Mouse (Mus musculus) kidney, postnatal 0 days (tissue): Measurements from ENCODE around the gene Plk5. TPM values are rescaled to one million over a fixed set of nuclear protein-coding genes. Genes with fewer than 3 reads are reported as not detected.
A peak's percentile ranks its signal among the peaks of the same experiment; 100 is the strongest.

Experiments used
- ATAC-seq: fragments of 200-750 bp; cut with Nextera tagmentation; replicated peaks from 2 replicates; pipeline ENCODE4 v1.8.0; 2017; ENCODE audit warnings: low read depth, moderate number of reproducible peaks, moderate TSS enrichment, moderate library complexity; ENCODE audit not compliant: low FRiP score
- DNase-seq: peaks from one replicate; pipeline ENCODE4 v3.0.0-alpha.2; 2016; ENCODE audit warnings: low spot score
- H3K27ac ChIP-seq: fragments of 300-500 bp; sonication (generic); 2 replicates; pipeline ENCODE4 v1.5.1; 2014; ENCODE audit warnings: mild to moderate bottlenecking
- H3K27me3 ChIP-seq: fragments of 300-500 bp; sonication (generic); 2 replicates; pipeline ENCODE4 v1.6.1; 2014; ENCODE audit warnings: low read length, mixed read lengths; ENCODE audit not compliant: insufficient read depth
- H3K36me3 ChIP-seq: fragments of 300-500 bp; sonication (generic); 2 replicates; pipeline ENCODE4 v1.6.1; 2014; ENCODE audit warnings: low read length, mixed read lengths; ENCODE audit not compliant: insufficient read depth
- H3K4me1 ChIP-seq: fragments of 300-500 bp; sonication (generic); replicated peaks from 2 replicates; pipeline ENCODE4 v1.6.1; 2014; ENCODE audit warnings: antibody characterized with exemption, low read length, mixed read lengths; ENCODE audit not compliant: insufficient read depth
- H3K4me2 ChIP-seq: fragments of 300-500 bp; sonication (generic); 2 replicates; pipeline ENCODE4 v1.6.1; 2014; ENCODE audit warnings: mild to moderate bottlenecking, low read length, moderate library complexity, mixed read lengths
- H3K4me3 ChIP-seq: fragments of 300-500 bp; sonication (generic); replicated peaks from 2 replicates; pipeline ENCODE4 v1.5.1; 2014; ENCODE audit warnings: low read depth, low read length
- H3K9ac ChIP-seq: fragments of 300-500 bp; sonication (generic); 2 replicates; pipeline ENCODE4 v1.6.1; 2014; ENCODE audit warnings: low read depth, low read length
- H3K9me3 ChIP-seq: fragments of 300-500 bp; sonication (generic); replicated peaks from 2 replicates; pipeline ENCODE4 v1.6.1; 2016; ENCODE audit warnings: low read length, inconsistent platforms, mixed read lengths
- CTCF ChIP-seq: IDR thresholded peaks from 2 replicates; pipeline ENCODE4 v1.5.1; 2016; ENCODE audit warnings: antibody characterized with exemption, low read depth, mild to moderate bottlenecking, moderate library complexity
- WGBS: fragments of 180-500 bp; shearing (Covaris S2); extraction: QIAGEN DNeasy Blood & Tissue Kit; methylation state at CpG from one replicate; pipeline ENCODE4 v1.1.7; 2014; 5-methylcytosine and 5-hydroxymethylcytosine counted together
- polyA plus RNA-seq: library from polyadenylated mRNA; unstranded; fragments of >200 nt; fragmentation: Nextera tagmentation; extraction: Ambion mirVana; gene quantifications from 2 replicates; pipeline ENCODE4 v1.2.1, GENCODE M21; 2015

Plk5 gene
- polyA plus RNA-seq, 1 experiment from 2014 or later = 0.51 TPM

DNA sequence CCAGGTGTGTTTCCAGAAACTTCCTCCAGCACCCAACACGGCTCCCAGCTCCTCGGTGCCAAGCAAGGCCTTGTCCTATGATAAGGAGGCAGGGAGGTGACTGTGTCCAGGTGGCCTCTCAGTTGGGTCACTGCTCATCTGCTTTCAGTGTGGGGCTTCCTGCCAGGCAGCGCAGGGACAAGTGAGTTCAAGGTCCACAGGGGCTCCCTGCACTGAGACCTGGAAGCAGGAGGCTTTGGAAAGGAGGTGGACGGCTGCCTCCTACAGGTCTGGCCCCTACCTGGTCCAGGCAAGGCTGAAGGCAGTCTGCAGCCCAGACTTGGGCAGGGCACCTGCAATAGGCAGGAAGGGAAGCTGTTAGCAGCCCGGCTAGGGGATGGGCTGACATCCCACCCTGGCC lies 36.4 kb downstream of the Plk5 start:
- ATAC-seq (no peak; the same call in 1 of the 2 replicates), DNase-seq (no peak)
- Histone ChIP-seq H3K36me3 (peaks cover 43% of the 10 kb centered on the region), H3K27me3 (no peaks in the 10 kb centered on the region), H3K9ac (no peak overlapping the region), H3K27ac (no peak overlapping the region), H3K4me1 (peaks cover 8% of the 10 kb centered on the region), H3K4me3 (no peak overlapping the region), H3K4me2 (no peak overlapping the region), H3K9me3 (no peaks in the 10 kb centered on the region)
- 91% methylated on average over 5 of the region's 5 CpGs for WGBS
- peak; percentile 25; the same call in 1 of the 2 replicates for TF ChIP-seq CTCF

DNA sequence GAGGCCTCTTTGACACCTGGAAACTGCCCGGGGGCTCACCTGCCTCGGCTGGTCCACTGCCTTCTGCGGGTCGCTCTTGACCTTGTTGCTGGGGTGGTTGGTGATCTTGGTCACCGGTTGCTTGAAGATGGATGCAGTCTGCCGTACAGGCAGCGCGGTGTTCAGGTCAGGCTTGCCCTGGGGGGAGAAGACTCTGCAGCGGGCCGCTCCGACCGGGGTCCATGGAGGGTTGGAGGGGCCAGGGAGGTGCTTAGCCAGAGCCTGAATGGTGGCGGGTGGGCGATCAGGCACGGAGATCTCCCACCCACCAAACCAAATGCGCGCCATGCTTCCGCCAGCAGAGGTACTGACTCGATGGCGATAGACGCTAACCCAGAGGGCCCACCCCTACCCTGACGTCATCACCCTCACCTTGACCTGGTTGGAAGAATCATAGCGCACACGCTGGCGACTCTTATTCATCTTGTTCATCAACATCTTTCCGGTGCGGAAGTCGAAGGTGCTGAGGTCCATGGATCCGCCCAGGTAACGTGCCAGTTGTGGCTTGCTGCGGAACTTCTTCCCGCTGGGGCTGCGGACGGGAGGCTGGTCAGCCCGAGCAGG lies 38.9 kb downstream of the Plk5 start:
- peaks cover 10% of the 10 kb centered on the region for H3K4me1 ChIP-seq
- no peaks in the 10 kb centered on the region for H3K27me3 ChIP-seq
- no peak overlapping the region for H3K9ac ChIP-seq
- no peak overlapping the region; the same call in 1 of the 2 replicates for H3K27ac ChIP-seq
- H3K9me3 ChIP-seq = no peaks in the 10 kb centered on the region
- DNase-seq (no peak), ATAC-seq (no peak)
- 94% methylated on average over 35 of the region's 35 CpGs for WGBS
- no peak for TF ChIP-seq CTCF
- no peak overlapping the region for H3K4me3 ChIP-seq
- H3K36me3 ChIP-seq = peaks cover 43% of the 10 kb centered on the region
- no peak overlapping the region for H3K4me2 ChIP-seq

GRCm38 (mm10) chr10:80396822-80397523 lies 40.7 kb downstream of the Plk5 start:
- Histone ChIP-seq H3K4me1 (peaks cover 14% of the 10 kb centered on the region), H3K9me3 (no peaks in the 10 kb centered on the region), H3K9ac (peak overlapping the region; percentile 91; the same call in 1 of the 2 replicates), H3K36me3 (peaks cover 33% of the 10 kb centered on the region), H3K27me3 (no peaks in the 10 kb centered on the region), H3K4me3 (no peak overlapping the region), H3K4me2 (peak overlapping the region; percentile 83; the same call in 1 of the 2 replicates), H3K27ac (peak overlapping the region; percentile 98; the same call in 1 of the 2 replicates)
- DNase-seq = no peak
- no peak for ATAC-seq
- WGBS = 83% methylated on average over 11 of the region's 11 CpGs
- TF ChIP-seq CTCF = no peak

- Histone ChIP-seq H3K27ac (peak overlapping the region; percentile 98), H3K27me3 (no peaks in the 10 kb centered on the region), H3K9ac (peak overlapping the region; percentile 91; the same call in 1 of the 2 replicates), H3K36me3 (peaks cover 30% of the 10 kb centered on the region), H3K4me2 (peak overlapping the region; percentile 83), H3K4me1 (peaks cover 14% of the 10 kb centered on the region), H3K4me3 (peak overlapping the region; percentile 75), H3K9me3 (no peaks in the 10 kb centered on the region)
- WGBS = 29% methylated on average over 8 of the region's 8 CpGs
- no peak for DNase-seq
- no peak for ATAC-seq
- no peak for TF ChIP-seq CTCF
Measured at GRCm38 (mm10) chr10:80397524-80398173, 41.4 kb downstream of the Plk5 start.

GRCm38 (mm10) chr10:80398174-80398535 lies 41.9 kb downstream of the Plk5 start:
- ATAC-seq (no peak), DNase-seq (peak; percentile 38)
- 0% methylated on average over 1 of the region's 1 CpGs for WGBS
- Histone ChIP-seq H3K27ac (peak overlapping the region; percentile 98), H3K27me3 (no peaks in the 10 kb centered on the region), H3K4me3 (peak overlapping the region; percentile 75), H3K36me3 (peaks cover 30% of the 10 kb centered on the region), H3K9ac (peak overlapping the region; percentile 91), H3K4me2 (peak overlapping the region; percentile 83), H3K4me1 (peaks cover 14% of the 10 kb centered on the region), H3K9me3 (no peaks in the 10 kb centered on the region)
- no peak for TF ChIP-seq CTCF

GRCm38 (mm10) chr10:80398719-80399190 lies 42.5 kb downstream of the Plk5 start:
- H3K9me3 ChIP-seq = no peaks in the 10 kb centered on the region
- TF ChIP-seq CTCF = no peak
- peak overlapping the region; percentile 98 for H3K27ac ChIP-seq
- peak overlapping the region; percentile 75 for H3K4me3 ChIP-seq
- ATAC-seq = peak; percentile 83
- under 1% methylated on average over 58 of the region's 59 CpGs for WGBS
- DNase-seq = peak; percentile 98
- peak overlapping the region; percentile 83 for H3K4me2 ChIP-seq
- peaks cover 14% of the 10 kb centered on the region for H3K4me1 ChIP-seq
- no peaks in the 10 kb centered on the region for H3K27me3 ChIP-seq
- peaks cover 34% of the 10 kb centered on the region for H3K36me3 ChIP-seq
- H3K9ac ChIP-seq = peak overlapping the region; percentile 91
